Mouse (Mus musculus) liver, embryonic 14.5 days (tissue): Measurements from ENCODE around the gene Rsph3a.

Experiments
- CTCF ChIP-seq: IDR thresholded peaks from 2 replicates; pipeline ENCODE4 v1.5.1; 2016; ENCODE audit warnings: antibody characterized with exemption, low read depth, control low read depth
- EP300 ChIP-seq: IDR thresholded peaks from 2 replicates; pipeline ENCODE4 v1.6.1; 2016; ENCODE audit warnings: antibody characterized with exemption, low read depth

- no peak for TF ChIP-seq CTCF
- TF ChIP-seq EP300, result no peak
Observed at GRCm38 (mm10) chr17:7902362-7902761, 43.1 kb upstream of the Rsph3a start.
